Comparison of ENCODE assay signal across 9 mouse cellular contexts in the genomic region with DNA sequence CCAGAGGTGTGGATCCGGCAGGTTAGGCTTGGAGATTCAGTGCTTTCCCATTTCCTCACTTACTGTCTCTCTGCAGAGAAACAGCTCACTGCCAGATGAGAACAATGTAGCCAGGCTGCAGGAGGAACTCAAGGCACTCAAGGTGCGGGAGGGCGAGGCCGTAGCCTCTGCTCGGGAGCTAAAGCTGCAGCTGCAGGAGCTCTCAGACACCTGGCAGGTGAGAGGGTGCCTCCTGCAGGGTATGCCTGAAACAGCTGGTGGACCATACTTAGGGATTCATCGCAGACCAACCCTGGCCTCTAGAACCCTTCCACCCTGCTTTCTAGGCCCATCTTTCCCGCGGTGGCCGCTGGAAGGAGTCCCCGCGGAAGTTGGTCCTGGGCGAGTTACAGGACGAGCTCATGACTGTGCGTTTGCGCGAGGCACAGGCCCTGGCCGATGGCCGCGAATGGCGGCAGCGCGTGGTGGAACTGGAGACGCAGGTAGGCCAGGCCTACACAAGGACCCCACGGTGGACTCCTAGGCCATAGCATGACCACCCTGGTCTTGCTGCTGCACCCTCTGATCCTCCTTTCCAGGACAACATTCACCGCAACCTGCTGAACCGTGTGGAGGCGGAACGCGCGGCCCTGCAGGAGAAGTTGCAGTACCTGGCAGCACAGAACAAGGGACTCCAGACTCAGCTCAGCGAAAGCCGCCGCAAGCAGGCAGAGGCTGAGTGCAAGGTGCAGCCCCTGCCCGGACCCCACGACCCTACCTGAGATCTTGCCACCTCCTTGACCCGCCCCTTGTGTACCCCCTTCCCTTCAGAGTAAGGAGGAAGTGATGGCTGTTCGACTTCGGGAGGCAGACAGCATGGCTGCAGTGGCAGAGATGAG. TPM values are rescaled to one million over a fixed set of nuclear protein-coding genes. Genes with fewer than 3 reads are reported as not detected.
A peak's percentile ranks its signal among the peaks of the same experiment; 100 is the strongest.
DNase-seq lines count a peak whose midpoint lies in the region; ATAC-seq and TF ChIP-seq lines count a peak whose summit lies in the region.
"Had no signal": no experiment of that assay in that cellular context is flagged by ENCODE, and none has a peak within 500 bp of the region (broad histone marks: within the 10 kb centered on the region; RNA-seq: fewer than 3 reads in every experiment).

No protein-coding gene starts in this region.

- H3K27me3 ChIP-seq in forebrain, embryonic 11.5 days (ENCODE audit: control insufficient read depth, insufficient read depth, low read length), result peaks cover 32% of the 10 kb centered on the region
- H3K27me3 ChIP-seq in forebrain, embryonic 12.5 days, result peaks cover 45% of the 10 kb centered on the region
- no peaks in the 10 kb centered on the region for H3K27me3 ChIP-seq in lung, postnatal 0 days (replicated peaks; ENCODE audit: insufficient read depth, low read length)
- peaks cover 40% of the 10 kb centered on the region for H3K27me3 ChIP-seq in limb, embryonic 11.5 days (ENCODE audit: control insufficient read depth, insufficient read depth, low read length)
- H3K27me3 ChIP-seq in stomach, embryonic 15.5 days (replicated peaks), result peaks cover 6% of the 10 kb centered on the region; the same call in 1 of the 2 replicates

- no peak overlapping the region for H3K4me3 ChIP-seq in forebrain, embryonic 11.5 days (ENCODE audit: low read depth, low read length)
- H3K4me3 ChIP-seq in forebrain, embryonic 12.5 days (replicated peaks), result no peak overlapping the region
- no peak overlapping the region for H3K4me3 ChIP-seq in lung, postnatal 0 days (ENCODE audit: low read depth, low read length)
- peak overlapping the region; percentile 19 for H3K4me3 ChIP-seq in limb, embryonic 11.5 days (ENCODE audit: low read depth, low read length)
- H3K4me3 ChIP-seq in stomach, embryonic 15.5 days (replicated peaks), result no peak overlapping the region; the same call in 1 of the 2 replicates
- H3K4me3 ChIP-seq: embryonic facial prominence, embryonic 15.5 days had no signal

- DNase-seq in forebrain, embryonic 11.5 days (ENCODE audit: low spot score), result peak; percentile 63
- peak; percentile 30 for DNase-seq in lung, postnatal 0 days (ENCODE audit: low spot score)
- DNase-seq in lung, postnatal 36 days, result no peak
- peak; percentile 47 for DNase-seq in limb, embryonic 11.5 days (ENCODE audit: low spot score)
- no peak for DNase-seq in ovary, postnatal 36 days (ENCODE audit: low spot score)

- H3K4me1 ChIP-seq in forebrain, embryonic 11.5 days (replicated peaks; ENCODE audit: control insufficient read depth, insufficient read depth, low read length), result 0 out of 2 replicates have a peak, but pooled peaks cover 2% of the 10 kb centered on the region
- peaks cover 18% of the 10 kb centered on the region for H3K4me1 ChIP-seq in forebrain, embryonic 12.5 days
- no peaks in the 10 kb centered on the region for H3K4me1 ChIP-seq in lung, postnatal 0 days (ENCODE audit: insufficient read depth, low read depth, low read length)
- H3K4me1 ChIP-seq in limb, embryonic 11.5 days (ENCODE audit: control insufficient read depth, insufficient read depth, low read length), result 0 out of 2 replicates have a peak, but pooled peaks cover 4% of the 10 kb centered on the region
- peaks cover 16% of the 10 kb centered on the region for H3K4me1 ChIP-seq in stomach, embryonic 15.5 days

- H3K9me3 ChIP-seq in forebrain, embryonic 11.5 days (ENCODE audit: control insufficient read depth, low read length), result no peaks in the 10 kb centered on the region
- no peaks in the 10 kb centered on the region for H3K9me3 ChIP-seq in forebrain, embryonic 12.5 days
- no peaks in the 10 kb centered on the region for H3K9me3 ChIP-seq in lung, postnatal 0 days (ENCODE audit: low read length)
- no peaks in the 10 kb centered on the region for H3K9me3 ChIP-seq in limb, embryonic 11.5 days (ENCODE audit: control insufficient read depth, low read length)
- no peaks in the 10 kb centered on the region for H3K9me3 ChIP-seq in stomach, embryonic 15.5 days
- H3K9me3 ChIP-seq: embryonic facial prominence, embryonic 15.5 days had no signal

- peaks cover 12% of the 10 kb centered on the region; the same call in 1 of the 2 replicates for H3K36me3 ChIP-seq in forebrain, embryonic 11.5 days (ENCODE audit: control insufficient read depth, insufficient read depth, low read length)
- H3K36me3 ChIP-seq in forebrain, embryonic 12.5 days (replicated peaks), result peaks cover 54% of the 10 kb centered on the region
- H3K36me3 ChIP-seq in lung, postnatal 0 days (ENCODE audit: insufficient read depth, low read length), result no peaks in the 10 kb centered on the region
- H3K36me3 ChIP-seq in limb, embryonic 11.5 days (ENCODE audit: control insufficient read depth, insufficient read depth, low read length), result no peaks in the 10 kb centered on the region; the same call in 1 of the 2 replicates
- H3K36me3 ChIP-seq in stomach, embryonic 15.5 days, result no peaks in the 10 kb centered on the region

- no peak overlapping the region for H3K4me2 ChIP-seq in forebrain, embryonic 11.5 days (ENCODE audit: low read depth, low read length, severe bottlenecking)
- no peak overlapping the region; the same call in 1 of the 2 replicates for H3K4me2 ChIP-seq in forebrain, embryonic 12.5 days
- H3K4me2 ChIP-seq in lung, postnatal 0 days (replicated peaks; ENCODE audit: low read depth, low read length), result no peak overlapping the region
- H3K4me2 ChIP-seq in limb, embryonic 11.5 days (ENCODE audit: low read depth, severe bottlenecking), result peak overlapping the region; percentile 25
- H3K4me2 ChIP-seq in stomach, embryonic 15.5 days, result peak overlapping the region; percentile 26
- H3K4me2 ChIP-seq: embryonic facial prominence, embryonic 15.5 days had no signal

- peak; percentile 39 for TF ChIP-seq CTCF in lung, postnatal 0 days (IDR thresholded peaks at IDR 0.05)

- no peak overlapping the region for H3K9ac ChIP-seq in forebrain, embryonic 11.5 days (ENCODE audit: low read length)
- H3K9ac ChIP-seq in forebrain, embryonic 12.5 days, result no peak overlapping the region
- no peak overlapping the region for H3K9ac ChIP-seq in lung, postnatal 0 days (replicated peaks; ENCODE audit: low read depth)
- H3K9ac ChIP-seq in limb, embryonic 11.5 days (ENCODE audit: low read length), result peak overlapping the region; percentile 32; the same call in 1 of the 2 replicates
- H3K9ac ChIP-seq in stomach, embryonic 15.5 days, result no peak overlapping the region
- H3K9ac ChIP-seq: embryonic facial prominence, embryonic 15.5 days had no signal

- no peak for ATAC-seq in forebrain, embryonic 11.5 days (replicated peaks; ENCODE audit: low FRiP score)
- ATAC-seq in forebrain, embryonic 12.5 days (ENCODE audit: low FRiP score), result no peak
- ATAC-seq in lung, postnatal 0 days, result peak; percentile 37; the same call in 1 of the 2 replicates
- ATAC-seq in limb, embryonic 11.5 days (ENCODE audit: insufficient number of reproducible peaks, low FRiP score, low TSS enrichment, low read depth), result peak; percentile 22; the same call in 1 of the 2 replicates
- ATAC-seq in stomach, embryonic 15.5 days (ENCODE audit: insufficient read depth, low FRiP score, low read depth), result peak; percentile 32; the same call in 1 of the 2 replicates
- no peak for ATAC-seq in megakaryocyte, adult 5-6 weeks (ENCODE audit: poor library complexity, severe bottlenecking)

- no peak for TF ChIP-seq EP300 in lung, postnatal 0 days (IDR thresholded peaks at IDR 0.05)

- 13% methylated on average over 38 of the region's 38 CpGs for WGBS in forebrain, embryonic 11.5 days
- WGBS in forebrain, embryonic 12.5 days, result 14% methylated on average over 37 of the region's 38 CpGs
- WGBS in lung, postnatal 0 days, result 30% methylated on average over 33 of the region's 38 CpGs
- WGBS in limb, embryonic 11.5 days, result 8% methylated on average over 38 of the region's 38 CpGs
- 37% methylated on average over 38 of the region's 38 CpGs for WGBS in stomach, embryonic 15.5 days

- H3K27ac ChIP-seq in forebrain, embryonic 11.5 days (ENCODE audit: low read depth, low read length), result no peak overlapping the region
- no peak overlapping the region for H3K27ac ChIP-seq in forebrain, embryonic 12.5 days
- H3K27ac ChIP-seq in lung, postnatal 0 days (ENCODE audit: low read length), result no peak overlapping the region
- no peak overlapping the region for H3K27ac ChIP-seq in limb, embryonic 11.5 days (replicated peaks; ENCODE audit: low read depth, low read length)
- H3K27ac ChIP-seq in stomach, embryonic 15.5 days, result no peak overlapping the region
- H3K27ac ChIP-seq: embryonic facial prominence, embryonic 15.5 days had no signal

RNA-seq across cellular contexts. Expression of a gene that starts 11.8 kb away (rescaled TPM):
- polyA plus RNA-seq in forebrain, embryonic 11.5 days (2014; fragmentation: Nextera tagmentation; extraction: Ambion mirVana), result 42.8 and 47.3 TPM in 2 replicates
- polyA plus RNA-seq in forebrain, embryonic 12.5 days (2016; fragmentation: Nextera tagmentation; extraction: Ambion mirVana), result 39.9 and 45.0 TPM in 2 replicates
- 0.89 and 0.99 TPM in 2 replicates for polyA plus RNA-seq in lung, postnatal 0 days (2015; fragmentation: Nextera tagmentation; extraction: Ambion mirVana)
- polyA plus RNA-seq in limb, embryonic 11.5 days (2014; fragmentation: Nextera tagmentation; extraction: Ambion mirVana), result 1.7 and 1.9 TPM in 2 replicates
- polyA plus RNA-seq in stomach, embryonic 15.5 days (2015; fragmentation: Nextera tagmentation; extraction: Ambion mirVana), result 3.2 and 4.3 TPM in 2 replicates
- 0.09 and 0.14 TPM in 2 replicates for total RNA-seq in megakaryocyte, adult 5-6 weeks (2015)
- total RNA-seq in megakaryocyte, adult 5-6 weeks (2017), result not detected in 2 replicates

RNA-seq across cellular contexts. Expression of a gene that starts 21.1 kb away (rescaled TPM):
- 0.20 and 0.21 TPM in 2 replicates for polyA plus RNA-seq in forebrain, embryonic 11.5 days (2014; fragmentation: Nextera tagmentation; extraction: Ambion mirVana)
- 0.13 TPM in 2 replicates for polyA plus RNA-seq in forebrain, embryonic 12.5 days (2016; fragmentation: Nextera tagmentation; extraction: Ambion mirVana)
- polyA plus RNA-seq in lung, postnatal 0 days (2015; fragmentation: Nextera tagmentation; extraction: Ambion mirVana), result 6.0 and 7.8 TPM in 2 replicates
- polyA plus RNA-seq in limb, embryonic 11.5 days (2014; fragmentation: Nextera tagmentation; extraction: Ambion mirVana), result 0.09 and 0.13 TPM in 2 replicates
- polyA plus RNA-seq in stomach, embryonic 15.5 days (2015; fragmentation: Nextera tagmentation; extraction: Ambion mirVana), result 4.3 and 4.6 TPM in 2 replicates
- not detected in 2 replicates for total RNA-seq in megakaryocyte, adult 5-6 weeks (2015)
- total RNA-seq in megakaryocyte, adult 5-6 weeks (2017), result not detected in 2 replicates

RNA-seq across cellular contexts. Expression of a gene that starts 33.1 kb away (rescaled TPM):
- polyA plus RNA-seq in forebrain, embryonic 11.5 days (2014; fragmentation: Nextera tagmentation; extraction: Ambion mirVana), result 14.1 and 19.5 TPM in 2 replicates
- 36.8 TPM in 2 replicates for polyA plus RNA-seq in forebrain, embryonic 12.5 days (2016; fragmentation: Nextera tagmentation; extraction: Ambion mirVana)
- 22.9 and 23.6 TPM in 2 replicates for polyA plus RNA-seq in lung, postnatal 0 days (2015; fragmentation: Nextera tagmentation; extraction: Ambion mirVana)
- polyA plus RNA-seq in limb, embryonic 11.5 days (2014; fragmentation: Nextera tagmentation; extraction: Ambion mirVana), result 19.0 and 19.5 TPM in 2 replicates
- 24.6 and 29.8 TPM in 2 replicates for polyA plus RNA-seq in stomach, embryonic 15.5 days (2015; fragmentation: Nextera tagmentation; extraction: Ambion mirVana)
- total RNA-seq in megakaryocyte, adult 5-6 weeks (2015), result 24.6 and 32.4 TPM in 2 replicates
- total RNA-seq in megakaryocyte, adult 5-6 weeks (2017), result 27.1 and 32.4 TPM in 2 replicates

RNA-seq across cellular contexts. Expression of a gene that starts 33.2 kb away (rescaled TPM):
- 0.88 and 0.90 TPM in 2 replicates for polyA plus RNA-seq in forebrain, embryonic 11.5 days (2014; fragmentation: Nextera tagmentation; extraction: Ambion mirVana)
- polyA plus RNA-seq in forebrain, embryonic 12.5 days (2016; fragmentation: Nextera tagmentation; extraction: Ambion mirVana), result 1.3 and 1.8 TPM in 2 replicates
- polyA plus RNA-seq in lung, postnatal 0 days (2015; fragmentation: Nextera tagmentation; extraction: Ambion mirVana), result 0.25 and 0.86 TPM in 2 replicates
- polyA plus RNA-seq in limb, embryonic 11.5 days (2014; fragmentation: Nextera tagmentation; extraction: Ambion mirVana), result 0.68 and 1.0 TPM in 2 replicates
- polyA plus RNA-seq in stomach, embryonic 15.5 days (2015; fragmentation: Nextera tagmentation; extraction: Ambion mirVana), result 0.31 and 1.3 TPM in 2 replicates
- total RNA-seq in megakaryocyte, adult 5-6 weeks (2015), result not detected in 2 replicates
- total RNA-seq in megakaryocyte, adult 5-6 weeks (2017), result 0.12 TPM in 1 of 2 replicates, not detected in the other

RNA-seq across cellular contexts. Expression of a gene that starts 39.1 kb away (rescaled TPM):
- polyA plus RNA-seq in forebrain, embryonic 11.5 days (2014; fragmentation: Nextera tagmentation; extraction: Ambion mirVana), result 32.6 and 32.8 TPM in 2 replicates
- polyA plus RNA-seq in forebrain, embryonic 12.5 days (2016; fragmentation: Nextera tagmentation; extraction: Ambion mirVana), result 46.9 and 55.5 TPM in 2 replicates
- 11.3 and 11.9 TPM in 2 replicates for polyA plus RNA-seq in lung, postnatal 0 days (2015; fragmentation: Nextera tagmentation; extraction: Ambion mirVana)
- 17.2 and 17.8 TPM in 2 replicates for polyA plus RNA-seq in limb, embryonic 11.5 days (2014; fragmentation: Nextera tagmentation; extraction: Ambion mirVana)
- polyA plus RNA-seq in stomach, embryonic 15.5 days (2015; fragmentation: Nextera tagmentation; extraction: Ambion mirVana), result 21.5 and 22.5 TPM in 2 replicates
- total RNA-seq in megakaryocyte, adult 5-6 weeks (2015), result 3.6 and 4.1 TPM in 2 replicates
- total RNA-seq in megakaryocyte, adult 5-6 weeks (2017), result 4.5 and 6.0 TPM in 2 replicates

Comparison
In these comparisons a context has a peak if more than half of its experiments do, and no peak if none do; other contexts are left out.
1. DNase-seq: peak in forebrain, embryonic 11.5 days (single experiment), lung, postnatal 0 days (single experiment) and limb, embryonic 11.5 days (single experiment); none in lung, postnatal 36 days (single experiment) and ovary, postnatal 36 days (single experiment).
2. ATAC-seq: peak in lung, postnatal 0 days (single experiment), limb, embryonic 11.5 days (single experiment) and stomach, embryonic 15.5 days (single experiment); none in forebrain, embryonic 11.5 days (single experiment), forebrain, embryonic 12.5 days (single experiment) and megakaryocyte, adult 5-6 weeks (single experiment).
3. H3K4me2 ChIP-seq: peak in limb, embryonic 11.5 days (single experiment) and stomach, embryonic 15.5 days (single experiment); none in forebrain, embryonic 11.5 days (single experiment), forebrain, embryonic 12.5 days (single experiment) and lung, postnatal 0 days (single experiment).